Mouse (Mus musculus) C2C12 (cell line): ENCODE data around the gene Zfp322a. TPM values are rescaled to one million over a fixed set of nuclear protein-coding genes. Genes with fewer than 3 reads are reported as not detected.
"Not testable (repeated sequence)": the region's sequence is repeated elsewhere in the genome, so short reads cannot be mapped to it uniquely, and the experiment has no call there.

Source experiments
- H3K27me3 ChIP-seq: one replicate; pipeline ENCODE4 v1.6.1; 2011; ENCODE audit not compliant: control insufficient read depth, insufficient read depth, insufficient read length
- H3K36me3 ChIP-seq: one replicate; pipeline ENCODE4 v1.6.1; 2011; ENCODE audit not compliant: control insufficient read depth, insufficient read depth
- H3K4me3 ChIP-seq: one replicate; pipeline ENCODE4 v1.5.1; 2011; ENCODE audit warnings: mild to moderate bottlenecking, control low read depth; ENCODE audit not compliant: poor library complexity, insufficient read depth, severe bottlenecking
- H3K79me2 ChIP-seq: one replicate; pipeline ENCODE4 v1.6.1; 2011; ENCODE audit not compliant: control insufficient read depth, insufficient read depth
- H3K79me3 ChIP-seq: one replicate; pipeline ENCODE4 v1.6.1; 2011; ENCODE audit warnings: low read depth, control low read depth
- H3ac ChIP-seq: one replicate; pipeline ENCODE3; 2011; ENCODE audit warnings: low read depth; ENCODE audit not compliant: control insufficient read depth, insufficient read length
- CEBPB ChIP-seq: IDR thresholded peaks from one replicate; pipeline ENCODE4 v1.6.1; 2011; ENCODE audit warnings: low read depth, mild to moderate bottlenecking, control low read depth, moderate library complexity
- CTCF ChIP-seq: IDR thresholded peaks from one replicate; pipeline ENCODE4 v1.5.1; 2011; ENCODE audit not compliant: control insufficient read depth, insufficient read depth, insufficient read length
- FOSL1 ChIP-seq: IDR thresholded peaks from one replicate; pipeline ENCODE4 v1.8.0; 2011; ENCODE audit warnings: mild to moderate bottlenecking, low read length; ENCODE audit not compliant: poor library complexity, insufficient read depth, severe bottlenecking
- MAX ChIP-seq: IDR thresholded peaks from one replicate; pipeline ENCODE4 v1.6.1; 2011; ENCODE audit warnings: mild to moderate bottlenecking, control low read depth
- MYOD1 ChIP-seq: IDR thresholded peaks from one replicate; pipeline ENCODE4 v1.6.1; 2011; ENCODE audit warnings: low read depth; ENCODE audit not compliant: control insufficient read depth, insufficient read length
- MYOG ChIP-seq: IDR thresholded peaks from one replicate; pipeline ENCODE4 v1.6.1; 2011; ENCODE audit not compliant: control insufficient read depth, insufficient read length; ENCODE audit errors: extremely low read depth
- USF1 ChIP-seq: IDR thresholded peaks from one replicate; pipeline ENCODE4 v1.6.1; 2011; ENCODE audit warnings: low read depth, mild to moderate bottlenecking, control low read depth, moderate library complexity
- polyA plus RNA-seq: library from polyadenylated mRNA; unstranded; fragments of >200 nt; fragmentation: generic; extraction: Trizol; gene quantifications from one replicate; pipeline ENCODE4 v1.2.1, GENCODE M21; 2012; ENCODE audit warnings: missing spikeins

The Zfp322a gene
- polyA plus RNA-seq, 1 experiment: 2.1 TPM

GRCm38 (mm10) chr13:23309495-23310011 is 59.5 kb downstream of the Zfp322a start:
- Histone ChIP-seq H3ac (peak overlapping the region; percentile 47), H3K79me2 (no peaks in the 10 kb centered on the region), H3K27me3 (no peaks in the 10 kb centered on the region), H3K79me3 (no peaks in the 10 kb centered on the region), H3K36me3 (no peaks in the 10 kb centered on the region), H3K4me3 (peak overlapping the region; percentile 33)
- TF ChIP-seq MYOG: no peak
- TF ChIP-seq FOSL1: no peak
- TF ChIP-seq CTCF: no peak
- TF ChIP-seq CEBPB: no peak
- TF ChIP-seq MYOD1: no peak
- TF ChIP-seq MAX: no peak
- no peak for TF ChIP-seq USF1

- not testable (repeated sequence) for H3K27me3 ChIP-seq, H3K79me2 ChIP-seq, H3K36me3 ChIP-seq, H3K79me3 ChIP-seq, H3ac ChIP-seq
- H3K4me3 ChIP-seq: peak overlapping the region; percentile 33
These were observed 60.2 kb downstream of the Zfp322a start for GRCm38 (mm10) chr13:23308639-23309307.

- peak overlapping the region; percentile 56 for H3ac ChIP-seq
- H3K4me3 ChIP-seq: peak overlapping the region; percentile 7
- no peaks in the 10 kb centered on the region for H3K36me3 ChIP-seq
- no peaks in the 10 kb centered on the region for H3K79me3 ChIP-seq
- no peaks in the 10 kb centered on the region for H3K79me2 ChIP-seq
- H3K27me3 ChIP-seq: no peaks in the 10 kb centered on the region
- TF ChIP-seq CEBPB (no peak), USF1 (no peak), CTCF (no peak), MAX (no peak), MYOG (no peak)
These were observed 61.8 kb downstream of the Zfp322a start for GRCm38 (mm10) chr13:23307069-23307814.

- no peaks in the 10 kb centered on the region for H3K27me3 ChIP-seq
These were observed 62.3 kb downstream of the Zfp322a start for GRCm38 (mm10) chr13:23306707-23307068.

More at GRCm38 (mm10) chr13:23306707-23307068, 62.3 kb downstream of the Zfp322a start:
- Histone ChIP-seq H3K36me3 (no peaks in the 10 kb centered on the region), H3K4me3 (peak overlapping the region; percentile 7), H3ac (no peak overlapping the region), H3K79me2 (no peaks in the 10 kb centered on the region), H3K79me3 (no peaks in the 10 kb centered on the region)
- no peak for TF ChIP-seq FOSL1
- TF ChIP-seq MAX: no peak
- no peak for TF ChIP-seq CTCF
- no peak for TF ChIP-seq MYOD1
- TF ChIP-seq CEBPB: no peak
- TF ChIP-seq USF1: no peak
- TF ChIP-seq MYOG: no peak

Other genes starting within 250 kb of the Zfp322a start
- gene Vmn1r218, start 236.1 kb downstream of the Zfp322a start, polyA plus RNA-seq: not detected
- gene Vmn1r219, start 209.9 kb downstream of the Zfp322a start, polyA plus RNA-seq: not detected
- gene Vmn1r220, start 181.2 kb downstream of the Zfp322a start, polyA plus RNA-seq: not detected
- not detected for gene Vmn1r221, start 155.1 kb downstream of the Zfp322a start, polyA plus RNA-seq
- not detected for gene Vmn1r222, start 133.3 kb downstream of the Zfp322a start, polyA plus RNA-seq
- not detected for gene Vmn1r223, start 122.1 kb downstream of the Zfp322a start, polyA plus RNA-seq
- gene Abt1, start 54.7 kb upstream of the Zfp322a start, polyA plus RNA-seq: 11.2 TPM
- not detected for gene Btn1a1, start 96.7 kb upstream of the Zfp322a start, polyA plus RNA-seq
- gene Btn2a2, start 119.6 kb upstream of the Zfp322a start, polyA plus RNA-seq: 0.07 TPM
- gene Hist1h4h, start 161.8 kb upstream of the Zfp322a start, polyA plus RNA-seq: 6.9 TPM
- gene Hist1h2af, start 164.7 kb upstream of the Zfp322a start, polyA plus RNA-seq: 98.1 TPM
- 5.5 TPM for gene Hist1h3g, start 166.2 kb upstream of the Zfp322a start, polyA plus RNA-seq
- 1.2 TPM for gene Hist1h2bh, start 174.2 kb upstream of the Zfp322a start, polyA plus RNA-seq
- gene Hist1h3f, start 174.8 kb upstream of the Zfp322a start, polyA plus RNA-seq: 1.2 TPM
- gene Hist1h4f, start 182.4 kb upstream of the Zfp322a start, polyA plus RNA-seq: 7.4 TPM
- 0.25 TPM for gene Hist1h1d, start 184.1 kb upstream of the Zfp322a start, polyA plus RNA-seq
- gene Hist1h3e, start 193.2 kb upstream of the Zfp322a start, polyA plus RNA-seq: 2.8 TPM
- 12.6 TPM for gene Hist1h2ae, start 202.0 kb upstream of the Zfp322a start, polyA plus RNA-seq
- gene Hist1h2bg, start 202.2 kb upstream of the Zfp322a start, polyA plus RNA-seq: 9.9 TPM
- 4.5 TPM for gene Hist1h2bf, start 205.0 kb upstream of the Zfp322a start, polyA plus RNA-seq
- gene Hist1h2ad, start 205.2 kb upstream of the Zfp322a start, polyA plus RNA-seq: 0.73 TPM
- gene Hist1h3d, start 206.6 kb upstream of the Zfp322a start, polyA plus RNA-seq: 1.9 TPM
- 2.8 TPM for gene Hist1h4d, start 212.4 kb upstream of the Zfp322a start, polyA plus RNA-seq